Mouse (Mus musculus) monocyte, adult 5-6 weeks (primary cell): ENCODE measurements around the gene Rmi2. TPM values are rescaled to one million over a fixed set of nuclear protein-coding genes. Genes with fewer than 3 reads are reported as not detected.
"Not testable (repeated sequence)": the region's sequence is repeated elsewhere in the genome, so short reads cannot be mapped to it uniquely, and the experiment has no call there.

Experiments used
- ATAC-seq: fragments of 153-309, 156-312 bp; replicated peaks from 2 replicates; pipeline ENCODE4 v1.8.0; 2017; ENCODE audit warnings: mild to moderate bottlenecking; ENCODE audit not compliant: low TSS enrichment, insufficient number of reproducible peaks, severe bottlenecking, poor library complexity, low FRiP score
- total RNA-seq: library from RNA; stranded (forward); fragments of 200-1000, 200-491, 200-594 nt; gene quantifications from 3 replicates; pipeline ENCODE4 v1.2.3, GENCODE M21; 2017

Rmi2 gene
- total RNA-seq, 1 experiment from 2014 or later = not detected

DNA sequence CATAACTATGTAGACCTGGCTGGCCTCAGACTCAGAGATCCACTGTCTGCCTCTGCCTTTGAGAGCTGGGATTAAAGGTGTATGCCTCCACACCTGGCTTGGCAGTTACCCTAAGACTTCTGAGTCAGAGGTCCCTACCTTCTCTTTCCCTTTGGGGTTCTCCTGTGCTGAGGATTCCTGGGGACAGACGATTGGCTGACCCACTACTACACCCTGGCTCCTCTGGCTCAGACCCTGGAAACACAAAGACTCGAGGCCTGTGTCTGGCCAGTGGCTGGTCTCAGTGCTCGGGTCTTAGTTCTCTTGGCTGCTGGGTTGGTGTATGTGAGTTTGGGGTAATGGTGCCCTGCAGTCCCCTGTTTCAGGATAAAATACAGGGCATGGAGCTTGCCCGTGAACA is 16.0 kb downstream of the Rmi2 start:
- no peak for ATAC-seq

DNA sequence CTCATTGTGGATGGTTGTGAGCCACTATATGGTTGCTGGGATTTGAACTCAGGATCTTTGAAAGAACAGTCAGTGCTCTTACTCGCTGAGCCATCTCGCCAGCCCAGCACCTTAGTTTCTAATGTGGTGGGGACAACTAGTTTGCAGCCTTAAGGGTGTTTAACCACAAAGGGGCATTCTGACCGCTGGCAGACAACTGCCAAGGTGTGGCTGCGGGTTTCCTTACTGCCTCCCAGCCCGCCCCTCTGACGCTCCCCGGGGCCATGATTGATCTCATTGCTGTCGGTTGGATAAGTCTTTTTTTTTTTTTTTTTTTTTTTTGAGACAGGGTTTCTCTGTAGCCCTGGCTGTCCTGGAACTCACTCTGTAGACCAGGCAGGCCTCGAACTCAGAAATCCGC is 17.4 kb downstream of the Rmi2 start:
- ATAC-seq = not testable (repeated sequence)

DNA sequence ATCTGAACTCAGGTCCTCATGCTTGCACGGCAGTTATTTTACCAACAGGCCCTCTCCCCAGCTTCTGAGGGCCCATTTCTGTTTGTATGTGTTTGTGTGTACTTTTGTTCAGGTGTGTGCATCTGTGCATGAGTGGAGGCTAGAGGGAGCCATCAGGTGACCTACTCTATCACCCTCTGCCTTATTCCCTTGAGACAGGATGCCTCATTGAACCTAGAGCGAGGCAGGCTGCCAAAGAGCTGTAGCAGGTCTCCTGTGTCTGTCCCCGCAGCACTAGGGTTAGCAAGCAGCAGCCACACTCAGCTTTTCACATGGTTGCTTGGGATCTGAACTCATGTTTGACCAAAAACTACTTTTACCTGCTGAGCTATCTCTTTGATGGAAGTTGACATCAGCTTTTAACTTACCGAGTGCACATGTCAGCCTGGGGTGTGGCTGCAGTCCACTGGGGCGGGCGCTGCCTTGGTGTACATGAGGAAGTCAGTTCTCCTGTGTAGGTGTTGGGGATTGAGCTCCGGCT is 24.9 kb downstream of the Rmi2 start:
- ATAC-seq = no peak

DNA sequence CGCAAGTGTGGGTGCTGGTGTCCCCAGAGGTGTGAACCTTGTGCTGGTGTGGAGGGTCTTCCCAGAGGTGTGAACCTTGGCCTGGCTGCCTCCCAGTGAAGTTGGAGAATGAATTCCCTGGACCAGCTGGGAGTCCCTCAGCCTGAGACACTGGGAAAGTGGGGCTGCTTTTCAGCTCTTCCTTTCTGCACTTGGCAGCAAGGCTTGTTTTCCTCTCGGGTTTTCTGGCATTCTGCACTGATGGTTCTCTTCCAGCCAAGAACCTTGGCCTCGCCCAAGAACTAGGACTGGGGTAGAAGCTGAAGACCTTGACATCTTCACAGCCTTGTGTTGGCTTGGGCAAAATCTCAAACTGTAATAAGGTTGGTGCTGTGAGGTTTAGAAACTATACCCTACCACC is 26.5 kb downstream of the Rmi2 start:
- no peak for ATAC-seq

DNA sequence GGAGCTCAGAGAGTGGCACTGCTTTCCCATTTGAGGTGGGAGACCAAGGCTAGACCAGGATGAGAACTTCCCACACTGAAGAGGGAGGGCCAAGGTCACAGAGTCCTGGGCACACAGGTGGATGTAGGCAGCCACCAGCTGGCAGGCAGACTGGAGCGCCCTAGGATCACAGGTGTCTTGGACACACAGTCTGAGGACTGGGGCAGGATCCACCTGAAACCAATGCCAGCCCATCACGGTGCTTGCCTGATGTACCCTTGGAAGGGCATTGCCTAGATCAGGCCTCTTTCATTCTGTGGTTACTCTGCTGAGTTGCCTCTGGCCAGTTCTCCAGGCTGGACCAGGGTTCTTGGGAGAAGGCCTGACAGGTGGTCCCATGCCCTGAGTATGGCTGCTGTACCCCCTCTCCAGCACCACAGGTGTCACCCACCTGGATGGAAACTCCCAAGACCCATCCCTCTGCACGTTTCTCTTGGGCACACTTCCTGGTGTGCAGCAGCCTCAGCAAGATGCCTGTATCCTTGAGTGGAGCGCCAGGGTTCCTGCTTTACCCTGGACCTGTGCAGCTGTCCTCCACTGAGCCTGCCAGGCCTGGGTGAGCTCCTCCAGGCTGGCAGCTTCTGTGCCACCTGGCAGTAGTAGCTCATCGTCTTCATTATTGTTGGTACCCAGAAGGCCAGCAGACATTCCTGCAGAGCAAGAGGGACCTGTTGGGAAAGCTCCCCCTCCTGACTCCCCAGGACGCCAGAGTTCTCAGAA is 30.2 kb downstream of the Rmi2 start:
- no peak for ATAC-seq

DNA sequence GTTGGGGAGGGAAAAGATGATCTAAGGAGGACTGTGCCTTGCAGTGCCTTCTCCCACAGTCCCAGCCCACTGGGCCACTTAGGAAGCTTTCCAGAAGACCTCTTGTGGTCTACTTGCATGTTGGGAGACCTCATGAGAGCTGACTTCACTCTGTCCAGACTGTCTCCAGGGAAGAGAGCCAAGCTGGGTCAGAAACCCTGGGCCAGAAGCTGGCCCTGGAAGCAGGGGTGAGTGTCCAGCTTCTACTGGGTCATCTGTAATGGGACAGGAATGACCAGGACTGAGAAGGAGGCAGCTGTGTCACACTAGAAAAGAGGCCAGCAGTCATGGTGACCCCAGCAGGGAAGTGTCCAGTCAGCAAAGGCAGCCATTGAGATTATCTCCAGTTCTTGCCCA is 30.7 kb downstream of the Rmi2 start:
- ATAC-seq = no peak

DNA sequence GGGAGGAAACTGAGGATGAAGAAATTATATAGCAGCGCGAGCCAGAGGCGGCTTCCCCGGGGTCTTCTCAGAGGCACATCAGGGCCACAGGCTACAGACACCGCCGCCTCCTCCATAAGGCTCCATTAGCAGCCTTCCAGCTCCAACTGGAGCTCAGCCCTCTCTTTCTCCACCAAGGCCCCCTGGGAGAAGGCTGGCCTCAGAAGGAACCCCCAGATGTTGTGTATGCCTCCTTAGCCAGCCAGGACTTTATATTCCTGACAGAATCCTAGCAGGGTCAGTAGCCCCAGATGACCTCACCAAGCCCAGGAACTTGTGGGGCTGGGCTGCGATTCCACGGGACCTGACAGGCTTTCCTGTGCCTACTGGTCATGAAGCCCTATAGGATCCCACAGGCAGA is 32.0 kb downstream of the Rmi2 start:
- ATAC-seq = no peak

DNA sequence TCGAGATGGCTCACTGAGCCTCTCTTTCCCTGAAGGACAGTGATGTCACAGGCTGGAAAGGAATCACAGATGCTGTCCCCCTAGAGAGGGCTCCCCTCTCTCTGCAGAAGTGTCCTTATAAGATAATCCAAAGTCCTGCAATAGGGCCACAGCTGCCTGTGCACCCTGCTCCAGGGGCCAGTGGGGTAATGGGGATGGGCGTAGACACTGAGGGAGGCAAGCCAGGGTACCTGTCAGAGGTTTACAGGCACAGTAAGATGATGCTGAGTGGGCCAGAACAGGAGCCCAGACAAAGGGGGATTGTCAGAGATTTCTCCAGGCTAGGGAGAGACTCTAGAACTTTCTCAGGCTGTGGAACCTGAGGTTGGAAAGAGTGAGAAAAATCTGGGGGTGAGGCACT is 32.6 kb downstream of the Rmi2 start:
- no peak for ATAC-seq

DNA sequence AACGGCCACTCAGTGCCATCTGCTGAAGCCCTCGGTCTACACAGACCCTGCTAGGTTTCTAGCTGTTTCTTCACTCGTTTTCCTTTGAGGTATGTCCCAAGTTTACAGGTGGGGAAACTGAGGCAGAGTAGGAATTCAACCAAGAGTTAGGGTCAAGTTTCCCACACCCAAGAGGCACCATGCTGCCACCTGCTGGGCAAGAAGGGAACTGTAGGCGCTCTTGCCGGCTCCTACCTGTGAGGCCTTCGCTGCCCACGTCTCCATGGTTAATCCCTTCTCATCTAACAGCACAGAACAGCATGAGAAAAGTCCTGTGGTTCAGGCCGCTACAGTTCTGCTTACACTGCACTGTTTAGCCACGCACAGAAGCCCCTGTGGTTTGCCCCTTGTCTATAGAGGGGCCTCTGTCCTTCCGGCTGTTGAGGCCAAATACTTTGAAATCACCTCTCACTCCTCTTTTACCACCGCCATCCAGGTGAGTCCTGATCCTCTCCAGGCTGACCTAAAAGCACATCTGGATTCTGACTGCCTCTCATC is 33.1 kb downstream of the Rmi2 start:
- no peak for ATAC-seq

DNA sequence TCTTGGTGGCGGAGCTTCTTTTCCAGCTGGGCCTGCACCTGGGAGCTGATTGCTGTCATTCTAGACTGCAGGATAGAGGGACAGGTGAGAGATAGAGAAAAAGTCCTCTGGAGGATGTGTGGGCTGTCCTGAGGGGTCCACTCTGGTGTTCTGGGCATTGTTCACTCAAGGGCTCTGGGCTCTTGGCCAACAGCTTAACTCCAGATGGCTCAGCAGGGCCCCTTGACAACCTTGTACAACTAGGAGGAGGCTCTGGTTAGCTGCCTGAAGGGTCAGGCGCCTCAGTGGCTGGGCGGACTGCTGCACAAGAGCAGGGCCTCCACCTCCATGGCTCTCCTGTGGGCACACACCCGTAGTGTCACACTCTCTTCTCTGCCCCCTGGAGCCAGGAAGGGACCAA is 36.1 kb downstream of the Rmi2 start:
- ATAC-seq = no peak

DNA sequence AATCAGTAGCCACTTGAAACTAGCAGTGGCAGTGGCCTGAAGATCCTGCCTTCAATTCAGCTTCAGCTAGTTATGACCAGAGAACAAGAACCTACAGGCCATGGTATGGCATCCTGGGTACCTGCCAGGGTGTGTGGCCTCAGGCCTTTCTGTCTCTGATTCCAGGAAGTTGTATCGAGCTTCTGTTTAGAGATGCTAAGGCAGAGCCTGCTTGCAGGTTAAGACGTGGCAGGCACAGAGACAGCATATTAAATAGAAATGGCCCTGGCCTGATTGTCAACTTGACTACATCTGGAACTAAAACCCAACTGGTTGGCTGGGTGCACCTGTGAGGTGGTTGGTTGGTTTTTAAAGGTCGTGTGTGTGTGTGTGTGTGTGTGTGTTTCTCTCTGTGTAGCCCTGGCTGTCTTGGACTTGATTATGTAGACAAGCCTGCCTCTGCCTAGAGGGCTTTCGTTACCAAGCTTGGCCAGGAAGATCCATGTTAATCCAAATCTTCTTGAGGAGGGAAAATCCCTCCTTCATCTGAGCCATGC is 38.0 kb downstream of the Rmi2 start:
- no peak for ATAC-seq

DNA sequence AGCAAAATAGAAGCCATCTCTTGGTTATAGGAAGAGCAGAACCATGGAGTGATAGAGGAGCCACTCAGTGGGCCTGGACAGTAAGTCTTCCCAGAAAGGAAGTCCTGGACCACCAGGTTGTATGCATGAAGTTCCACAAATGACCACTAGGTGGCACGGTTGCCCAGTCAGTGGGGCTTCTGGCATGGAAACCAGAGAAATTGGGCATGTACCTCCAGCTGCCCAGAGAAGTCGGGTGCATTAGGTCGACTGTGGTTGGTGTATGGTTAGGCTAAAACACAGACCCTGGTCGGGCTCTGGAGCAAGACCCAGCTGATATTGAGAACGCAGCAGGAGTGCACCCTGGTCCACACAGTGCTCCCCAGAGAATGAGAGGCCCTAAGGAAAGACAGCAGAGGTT is 38.8 kb downstream of the Rmi2 start:
- peak; percentile 53 for ATAC-seq

DNA sequence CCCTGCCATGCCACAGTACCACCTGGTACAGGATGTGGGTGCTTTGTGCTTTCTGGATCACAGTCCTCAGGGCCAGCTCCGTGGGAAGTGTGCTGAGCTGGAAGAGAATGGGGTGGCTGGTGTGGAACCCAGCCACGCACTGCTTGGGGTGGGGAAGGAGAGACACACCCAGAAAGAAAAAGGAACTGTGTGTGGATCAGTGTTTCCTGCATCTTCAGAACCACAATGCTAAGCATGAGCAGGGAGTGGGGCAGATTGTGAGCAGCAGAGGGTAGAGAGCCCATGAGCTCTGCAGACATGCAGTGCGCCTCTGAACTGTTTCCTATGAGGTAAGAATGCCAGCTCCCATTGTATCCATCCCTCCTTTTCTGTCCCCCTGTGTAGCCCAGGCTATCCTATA is 43.4 kb downstream of the Rmi2 start:
- ATAC-seq = no peak; the same call in 1 of the 2 replicates

DNA sequence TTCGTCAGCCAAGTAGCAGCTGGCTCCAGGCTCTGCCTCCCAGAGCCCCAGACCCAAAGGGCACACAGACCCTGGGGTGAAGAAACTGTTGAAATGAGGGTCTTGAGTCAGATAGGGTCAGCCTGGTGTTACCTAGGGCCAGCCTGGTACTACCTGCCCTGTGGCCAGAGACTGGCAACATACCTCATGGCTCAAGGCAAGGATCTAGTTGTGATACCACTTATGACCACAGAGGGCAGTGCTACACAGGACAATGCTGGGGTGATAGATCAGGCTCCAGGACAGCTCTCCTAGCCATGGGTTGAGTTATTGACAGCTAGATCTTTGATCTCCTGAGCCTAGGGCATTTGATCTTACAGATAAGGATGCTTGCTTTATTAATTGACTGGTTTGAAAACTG is 44.6 kb downstream of the Rmi2 start:
- ATAC-seq = peak; percentile 71

DNA sequence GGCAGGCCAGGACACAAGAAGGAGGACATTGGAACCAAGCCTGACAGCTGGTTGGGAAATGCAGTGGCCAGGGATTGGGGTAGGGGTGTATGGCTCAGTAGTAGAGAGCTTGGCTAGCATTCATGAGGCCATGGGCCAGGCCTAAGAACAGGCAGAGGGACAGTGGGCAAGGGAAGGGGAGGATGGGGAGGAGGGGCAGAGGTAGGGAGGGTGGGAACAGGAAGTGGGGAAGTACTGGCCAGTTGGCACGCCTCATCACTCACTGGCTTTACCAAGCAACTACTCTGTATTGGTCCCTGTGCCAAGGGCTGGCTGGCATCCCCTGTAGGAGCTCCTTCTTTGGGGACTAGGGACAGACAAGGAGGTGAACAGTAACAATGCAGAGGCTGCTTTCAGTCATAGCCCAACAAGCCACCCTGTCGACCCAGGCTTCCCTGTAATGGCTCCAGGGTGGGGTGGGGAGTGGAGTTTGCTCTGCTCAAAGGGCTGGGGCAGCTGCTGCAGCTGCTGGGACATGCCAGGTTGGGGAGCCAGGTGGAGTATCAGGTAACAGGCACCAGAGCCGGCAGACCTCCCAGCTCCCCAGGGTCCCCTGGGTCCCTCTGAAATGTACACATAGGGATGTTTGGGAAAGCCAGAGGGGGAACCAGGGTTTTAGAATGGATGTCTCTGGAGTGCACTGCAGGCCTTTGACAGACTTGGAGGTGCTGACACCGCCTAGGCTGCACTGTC is 46.5 kb downstream of the Rmi2 start:
- no peak for ATAC-seq

DNA sequence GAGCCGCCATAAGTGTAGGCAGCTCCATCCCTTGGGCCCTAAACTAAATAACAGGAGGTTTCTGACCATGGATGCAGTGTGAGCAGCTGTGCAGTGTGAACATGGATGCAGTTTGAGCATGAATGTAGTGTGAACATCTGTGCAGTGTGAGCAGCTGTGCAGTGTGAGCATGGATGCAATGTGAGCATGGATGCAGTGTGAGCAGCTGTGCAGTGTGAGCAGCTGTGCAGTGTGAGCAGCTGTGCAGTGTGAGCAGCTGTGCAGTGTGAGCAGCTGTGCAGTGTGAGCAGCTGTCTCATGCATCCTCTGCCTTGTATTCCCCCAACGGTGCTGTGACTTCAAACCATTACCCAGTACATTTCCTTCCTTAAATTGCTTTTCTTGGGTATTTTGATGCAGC is 52.6 kb downstream of the Rmi2 start:
- ATAC-seq = no peak

DNA sequence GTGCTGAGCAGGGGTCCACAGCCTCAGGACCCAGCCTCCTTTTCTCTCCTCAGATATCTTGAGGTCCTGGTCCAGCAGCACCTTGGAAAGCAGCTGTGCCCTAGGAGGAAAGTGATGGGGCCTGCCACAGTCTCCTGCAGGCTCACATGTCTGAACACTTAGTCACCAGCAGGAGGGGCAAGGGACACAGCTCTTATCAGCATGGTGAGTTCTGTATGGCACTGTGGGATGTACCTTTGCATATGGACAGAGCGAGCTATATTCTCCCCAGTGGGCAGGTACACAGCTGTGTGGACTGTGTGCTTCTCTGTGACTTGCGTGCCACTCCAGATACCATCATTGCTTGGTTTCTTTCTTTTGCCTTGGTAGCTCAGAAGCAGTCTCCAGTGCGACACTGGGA is 55.5 kb downstream of the Rmi2 start:
- no peak for ATAC-seq

DNA sequence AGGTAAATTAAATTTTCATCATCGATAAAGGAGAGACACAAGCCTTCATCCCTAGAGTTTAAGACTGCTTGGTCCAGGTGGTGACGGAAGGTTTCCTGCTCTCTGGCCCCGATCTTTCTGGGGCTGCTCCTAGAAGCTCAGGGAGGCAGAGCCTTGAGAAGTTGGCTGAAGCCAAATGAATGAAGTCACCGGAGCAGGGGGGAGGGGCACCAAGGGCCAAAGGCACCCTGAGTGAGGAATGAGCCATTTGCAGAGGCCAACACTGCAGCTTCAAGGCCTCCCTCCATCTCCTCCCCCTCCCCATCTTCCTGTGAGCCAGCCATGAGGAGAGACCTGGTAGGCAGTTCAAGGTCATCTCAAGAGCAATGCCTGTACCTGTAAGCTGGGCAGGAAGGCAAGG is 58.3 kb downstream of the Rmi2 start:
- no peak for ATAC-seq

DNA sequence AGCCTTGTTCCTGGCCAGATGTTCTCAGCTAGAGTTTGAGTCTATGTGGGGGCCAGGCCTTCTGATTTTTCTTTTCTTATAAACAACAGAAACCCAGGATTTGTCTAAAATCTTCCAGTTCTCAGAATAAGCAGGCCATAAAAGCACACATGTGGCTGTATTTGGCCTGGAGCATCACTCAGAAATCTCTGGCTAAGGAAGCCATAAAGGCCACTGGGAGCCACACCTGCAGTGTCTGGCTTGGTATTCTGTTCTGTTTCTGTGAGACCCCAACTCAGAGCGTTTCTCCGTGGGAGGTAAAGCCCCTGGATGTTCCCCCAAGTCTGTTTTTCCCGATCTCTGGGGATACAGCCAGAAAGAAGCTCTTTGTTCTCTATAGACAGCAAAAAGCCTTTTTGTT is 61.0 kb downstream of the Rmi2 start:
- ATAC-seq = no peak

DNA sequence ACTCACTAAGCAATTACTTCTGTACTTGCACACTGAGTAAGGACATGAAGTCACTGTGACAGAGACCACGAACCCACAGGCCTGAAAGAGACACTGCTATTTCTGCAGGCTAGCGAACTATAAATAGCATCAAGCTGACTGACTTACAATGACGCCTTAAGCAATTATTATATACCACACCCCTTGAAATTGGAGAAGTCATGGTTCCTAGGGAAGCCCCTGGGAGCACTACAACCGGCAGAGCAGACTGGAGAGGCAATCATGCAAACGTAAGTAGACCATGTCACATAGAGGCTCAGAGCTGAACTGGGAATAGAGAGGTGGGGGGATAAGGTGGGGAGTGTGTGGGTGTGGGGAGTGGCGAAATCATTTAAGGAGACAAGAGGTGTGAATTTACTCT is 62.5 kb downstream of the Rmi2 start:
- peak; percentile 86 for ATAC-seq
